Mouse (Mus musculus): ENCODE results near the gene Met. TPM values are rescaled to one million over a fixed set of nuclear protein-coding genes. Genes with fewer than 3 reads are reported as not detected.

The Met gene
- polyA plus RNA-seq, 1 experiment = 10.2 TPM

DNA sequence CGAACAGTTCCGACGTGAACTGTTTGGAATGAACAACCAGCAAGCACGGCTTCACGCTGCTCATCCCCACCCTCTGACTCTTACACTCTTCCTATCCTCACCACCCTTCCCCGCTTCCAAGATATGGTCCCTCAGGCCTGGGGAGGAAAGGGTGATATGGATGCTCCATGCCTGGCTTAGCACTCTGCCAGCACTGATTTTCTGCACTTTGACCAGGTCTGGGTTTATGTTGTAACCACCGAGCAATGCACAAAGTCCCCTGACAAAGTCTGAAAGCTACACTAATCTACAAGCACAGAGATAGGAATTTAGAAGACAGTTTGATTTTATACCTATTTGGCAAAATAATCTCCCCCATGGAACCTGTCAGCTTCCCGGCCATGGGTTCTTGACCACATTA lies 78.0 kb downstream of the Met start:
- H3K27me3 ChIP-seq (ENCODE audit: control insufficient read depth, insufficient read depth, insufficient read length) = no peaks in the 10 kb centered on the region
- H3ac ChIP-seq (ENCODE audit: control insufficient read depth, insufficient read length, low read depth) = no peak overlapping the region
- H3K79me3 ChIP-seq (ENCODE audit: low read depth) = no peaks in the 10 kb centered on the region
- TF ChIP-seq MYOD1 (IDR thresholded peaks at IDR 0.05; ENCODE audit: control insufficient read depth, insufficient read length, low read depth) (no peak), MYOG (IDR thresholded peaks at IDR 0.05; ENCODE audit: control insufficient read depth, extremely low read depth, insufficient read length) (no peak), CEBPB (IDR thresholded peaks at IDR 0.05; ENCODE audit: low read depth) (no peak), MAX (IDR thresholded peaks at IDR 0.05) (no peak), USF1 (IDR thresholded peaks at IDR 0.05; ENCODE audit: low read depth) (no peak), FOSL1 (IDR thresholded peaks at IDR 0.05; ENCODE audit: insufficient read depth, low read length, poor library complexity, severe bottlenecking) (no peak), CTCF (IDR thresholded peaks at IDR 0.05; ENCODE audit: control insufficient read depth, insufficient read depth, insufficient read length) (no peak)
- no peaks in the 10 kb centered on the region for H3K79me2 ChIP-seq (ENCODE audit: control insufficient read depth, insufficient read depth)
- H3K36me3 ChIP-seq (ENCODE audit: control insufficient read depth, insufficient read depth) = peaks cover 78% of the 10 kb centered on the region
- H3K4me3 ChIP-seq (ENCODE audit: insufficient read depth, poor library complexity, severe bottlenecking) = no peak overlapping the region

DNA sequence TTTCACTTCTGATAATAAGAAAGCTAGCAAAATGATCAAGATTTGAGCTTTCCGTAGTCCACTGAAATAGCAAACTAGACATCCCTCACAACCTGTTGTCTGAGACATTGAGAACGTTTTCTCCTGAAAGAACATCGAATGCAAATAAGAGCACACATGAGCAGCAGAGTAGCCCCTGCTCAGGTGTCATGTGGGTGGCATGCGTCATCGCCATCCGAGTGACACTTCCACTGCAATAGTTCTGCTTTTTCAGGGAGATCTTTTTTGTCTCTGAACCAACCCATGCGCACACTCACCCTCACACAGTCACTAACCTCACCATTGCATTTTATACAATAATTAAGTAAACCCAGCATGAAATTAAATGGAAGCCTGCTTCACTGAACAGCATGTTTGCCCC lies 78.8 kb downstream of the Met start:
- Histone ChIP-seq H3K79me2 (ENCODE audit: control insufficient read depth, insufficient read depth) (no peaks in the 10 kb centered on the region), H3K27me3 (ENCODE audit: control insufficient read depth, insufficient read depth, insufficient read length) (no peaks in the 10 kb centered on the region), H3K4me3 (ENCODE audit: insufficient read depth, poor library complexity, severe bottlenecking) (no peak overlapping the region), H3K79me3 (ENCODE audit: low read depth) (no peaks in the 10 kb centered on the region), H3K36me3 (ENCODE audit: control insufficient read depth, insufficient read depth) (peaks cover 82% of the 10 kb centered on the region), H3ac (ENCODE audit: control insufficient read depth, insufficient read length, low read depth) (no peak overlapping the region)
- TF ChIP-seq MAX (IDR thresholded peaks at IDR 0.05) (no peak), CTCF (IDR thresholded peaks at IDR 0.05; ENCODE audit: control insufficient read depth, insufficient read depth, insufficient read length) (no peak), MYOG (IDR thresholded peaks at IDR 0.05; ENCODE audit: control insufficient read depth, extremely low read depth, insufficient read length) (no peak), USF1 (IDR thresholded peaks at IDR 0.05; ENCODE audit: low read depth) (no peak), CEBPB (IDR thresholded peaks at IDR 0.05; ENCODE audit: low read depth) (no peak), MYOD1 (IDR thresholded peaks at IDR 0.05; ENCODE audit: control insufficient read depth, insufficient read length, low read depth) (no peak), FOSL1 (IDR thresholded peaks at IDR 0.05; ENCODE audit: insufficient read depth, low read length, poor library complexity, severe bottlenecking) (no peak)

DNA sequence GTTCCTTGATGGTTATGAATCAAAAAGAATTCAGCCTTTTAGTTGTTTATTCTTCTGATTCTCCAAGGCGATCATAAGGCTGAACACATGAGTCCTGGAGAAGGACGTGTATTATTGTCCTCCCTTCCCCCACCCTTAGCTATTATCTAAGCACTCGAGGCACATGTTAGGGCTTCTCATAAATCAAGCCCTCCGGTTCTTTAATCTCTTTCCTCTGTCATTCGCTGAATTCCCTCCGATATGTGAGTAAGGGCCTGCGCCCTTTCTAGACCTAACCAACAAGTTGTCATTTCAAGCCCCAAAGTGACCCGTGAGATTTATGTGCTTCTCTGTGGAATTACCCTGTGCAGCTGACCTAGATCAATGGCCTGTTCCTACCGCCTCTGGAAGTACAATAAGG lies 81.9 kb downstream of the Met start:
- Histone ChIP-seq H3K79me3 (ENCODE audit: low read depth) (no peaks in the 10 kb centered on the region), H3K36me3 (ENCODE audit: control insufficient read depth, insufficient read depth) (peaks cover 57% of the 10 kb centered on the region), H3ac (ENCODE audit: control insufficient read depth, insufficient read length, low read depth) (no peak overlapping the region), H3K79me2 (ENCODE audit: control insufficient read depth, insufficient read depth) (no peaks in the 10 kb centered on the region), H3K27me3 (ENCODE audit: control insufficient read depth, insufficient read depth, insufficient read length) (no peaks in the 10 kb centered on the region), H3K4me3 (ENCODE audit: insufficient read depth, poor library complexity, severe bottlenecking) (no peak overlapping the region)
- TF ChIP-seq MYOD1 (IDR thresholded peaks at IDR 0.05; ENCODE audit: control insufficient read depth, insufficient read length, low read depth) = no peak
- TF ChIP-seq CEBPB (IDR thresholded peaks at IDR 0.05; ENCODE audit: low read depth) = no peak
- no peak for TF ChIP-seq MAX (IDR thresholded peaks at IDR 0.05)
- TF ChIP-seq MYOG (IDR thresholded peaks at IDR 0.05; ENCODE audit: control insufficient read depth, extremely low read depth, insufficient read length) = no peak
- no peak for TF ChIP-seq CTCF (IDR thresholded peaks at IDR 0.05; ENCODE audit: control insufficient read depth, insufficient read depth, insufficient read length)
- TF ChIP-seq USF1 (IDR thresholded peaks at IDR 0.05; ENCODE audit: low read depth) = no peak
- TF ChIP-seq FOSL1 (IDR thresholded peaks at IDR 0.05; ENCODE audit: insufficient read depth, low read length, poor library complexity, severe bottlenecking) = no peak

DNA sequence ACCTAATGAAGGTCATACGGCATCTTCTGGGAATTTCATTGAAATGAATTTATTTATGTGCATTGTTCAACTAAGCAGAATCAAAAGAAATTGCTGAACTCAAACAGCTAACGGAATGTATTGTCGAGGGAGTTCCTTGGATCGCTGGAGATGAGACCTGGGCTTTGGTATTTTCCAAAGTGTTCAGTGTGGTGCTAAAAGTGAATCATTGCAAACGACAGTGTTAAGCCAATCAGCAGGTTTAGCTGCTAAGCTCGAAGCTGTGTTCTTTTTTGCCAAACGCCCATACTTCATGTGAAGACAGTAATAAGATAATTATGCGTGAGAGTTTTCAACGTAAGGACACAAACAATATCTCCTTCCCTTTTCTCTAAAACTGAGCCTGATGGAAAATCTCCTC lies 82.7 kb downstream of the Met start:
- Histone ChIP-seq H3K79me3 (ENCODE audit: low read depth) (no peaks in the 10 kb centered on the region), H3K36me3 (ENCODE audit: control insufficient read depth, insufficient read depth) (peaks cover 58% of the 10 kb centered on the region), H3K79me2 (ENCODE audit: control insufficient read depth, insufficient read depth) (no peaks in the 10 kb centered on the region), H3K4me3 (ENCODE audit: insufficient read depth, poor library complexity, severe bottlenecking) (no peak overlapping the region), H3K27me3 (ENCODE audit: control insufficient read depth, insufficient read depth, insufficient read length) (no peaks in the 10 kb centered on the region), H3ac (ENCODE audit: control insufficient read depth, insufficient read length, low read depth) (no peak overlapping the region)
- no peak for TF ChIP-seq MAX (IDR thresholded peaks at IDR 0.05)
- TF ChIP-seq FOSL1 (IDR thresholded peaks at IDR 0.05; ENCODE audit: insufficient read depth, low read length, poor library complexity, severe bottlenecking) = no peak
- no peak for TF ChIP-seq MYOD1 (IDR thresholded peaks at IDR 0.05; ENCODE audit: control insufficient read depth, insufficient read length, low read depth)

DNA sequence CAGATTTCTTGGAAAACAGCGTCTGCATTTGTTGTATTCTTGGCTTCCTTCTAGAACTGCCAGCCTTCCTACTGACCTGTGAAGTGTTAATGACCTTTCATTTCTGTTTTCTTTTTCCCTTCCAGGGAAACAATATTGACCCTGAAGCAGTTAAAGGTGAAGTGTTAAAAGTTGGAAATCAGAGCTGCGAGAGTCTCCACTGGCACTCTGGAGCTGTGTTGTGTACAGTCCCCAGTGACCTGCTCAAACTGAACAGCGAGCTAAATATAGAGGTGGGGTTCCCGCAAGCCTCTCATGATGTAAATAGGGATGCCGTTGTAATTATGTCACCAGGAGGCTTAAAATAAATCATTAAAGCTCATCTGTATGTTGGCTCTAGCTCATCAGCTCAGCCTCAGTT lies 83.2 kb downstream of the Met start:
- no peaks in the 10 kb centered on the region for H3K79me3 ChIP-seq (ENCODE audit: low read depth)
- H3K36me3 ChIP-seq (ENCODE audit: control insufficient read depth, insufficient read depth) = peaks cover 59% of the 10 kb centered on the region
- no peak overlapping the region for H3K4me3 ChIP-seq (ENCODE audit: insufficient read depth, poor library complexity, severe bottlenecking)
- no peaks in the 10 kb centered on the region for H3K27me3 ChIP-seq (ENCODE audit: control insufficient read depth, insufficient read depth, insufficient read length)
- no peaks in the 10 kb centered on the region for H3K79me2 ChIP-seq (ENCODE audit: control insufficient read depth, insufficient read depth)
- no peak for TF ChIP-seq CEBPB (IDR thresholded peaks at IDR 0.05; ENCODE audit: low read depth)
- TF ChIP-seq MYOG (IDR thresholded peaks at IDR 0.05; ENCODE audit: control insufficient read depth, extremely low read depth, insufficient read length) = no peak
- TF ChIP-seq CTCF (IDR thresholded peaks at IDR 0.05; ENCODE audit: control insufficient read depth, insufficient read depth, insufficient read length) = no peak
- H3ac ChIP-seq (ENCODE audit: control insufficient read depth, insufficient read length, low read depth) = no peak overlapping the region

DNA sequence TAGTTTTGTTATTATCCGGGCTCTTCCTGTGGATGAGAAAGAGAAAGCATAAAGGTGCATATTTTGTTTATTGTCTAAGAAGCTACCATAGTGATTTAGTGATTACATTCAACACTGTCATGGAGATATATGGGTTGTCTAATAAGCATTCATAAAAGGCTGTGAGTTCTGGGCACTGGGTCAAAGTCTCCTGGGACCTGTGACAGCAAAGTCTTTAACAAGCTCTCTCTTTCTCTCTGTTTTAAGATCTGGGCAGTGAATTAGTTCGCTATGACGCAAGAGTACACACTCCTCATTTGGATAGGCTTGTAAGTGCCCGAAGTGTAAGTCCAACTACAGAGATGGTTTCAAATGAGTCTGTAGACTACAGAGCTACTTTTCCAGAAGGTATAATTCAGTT lies 85.2 kb downstream of the Met start:
- no peaks in the 10 kb centered on the region for H3K27me3 ChIP-seq (ENCODE audit: control insufficient read depth, insufficient read depth, insufficient read length)
- TF ChIP-seq CEBPB (IDR thresholded peaks at IDR 0.05; ENCODE audit: low read depth) (peak; percentile 82), MYOD1 (IDR thresholded peaks at IDR 0.05; ENCODE audit: control insufficient read depth, insufficient read length, low read depth) (no peak)
- H3K79me3 ChIP-seq (ENCODE audit: low read depth) = no peaks in the 10 kb centered on the region
- H3K79me2 ChIP-seq (ENCODE audit: control insufficient read depth, insufficient read depth) = no peaks in the 10 kb centered on the region
- no peak overlapping the region for H3K4me3 ChIP-seq (ENCODE audit: insufficient read depth, poor library complexity, severe bottlenecking)
- peaks cover 47% of the 10 kb centered on the region for H3K36me3 ChIP-seq (ENCODE audit: control insufficient read depth, insufficient read depth)
- H3ac ChIP-seq (ENCODE audit: control insufficient read depth, insufficient read length, low read depth) = no peak overlapping the region
